Mouse (Mus musculus) kidney, adult 2 months (tissue): ENCODE results near the gene Dock7. TPM values are rescaled to one million over a fixed set of nuclear protein-coding genes. Genes with fewer than 3 reads are reported as not detected.

Experiments used
- DNase-seq: peaks from one replicate; pipeline ENCODE4 v3.0.0; 2021
- H3K27ac ChIP-seq: fragments of 200-500 bp; 2 replicates; pipeline ENCODE4 v1.5.1; 2012; ENCODE audit warnings: low read depth, low read length, control low read depth, inconsistent platforms; ENCODE audit not compliant: insufficient read depth
- H3K27me3 ChIP-seq: fragments of 200-500 bp; replicated peaks from 2 replicates; pipeline ENCODE4 v1.6.1; 2012; ENCODE audit warnings: mild to moderate bottlenecking, moderate library complexity, low read length, inconsistent platforms; ENCODE audit not compliant: control insufficient read depth, insufficient read depth
- H3K36me3 ChIP-seq: fragments of 200-500 bp; 2 replicates; pipeline ENCODE4 v1.6.1; 2012; ENCODE audit warnings: mild to moderate bottlenecking, moderate library complexity, low read length, inconsistent platforms; ENCODE audit not compliant: control insufficient read depth, insufficient read depth
- H3K4me1 ChIP-seq: fragments of 200-500 bp; 2 replicates; pipeline ENCODE4 v1.6.1; 2011; ENCODE audit warnings: low read length; ENCODE audit not compliant: control insufficient read depth, insufficient read depth
- H3K4me3 ChIP-seq: fragments of 200-500 bp; 2 replicates; pipeline ENCODE4 v1.5.1; 2011; ENCODE audit warnings: mild to moderate bottlenecking, low read depth, low read length, control low read depth; ENCODE audit not compliant: insufficient read depth
- CTCF ChIP-seq: fragments of 200-500 bp; conservative IDR thresholded peaks from 2 replicates; pipeline ENCODE4 v1.5.1; 2011; ENCODE audit warnings: low read depth, mild to moderate bottlenecking, control low read depth, low read length, moderate library complexity, mixed read lengths; ENCODE audit not compliant: insufficient read depth, insufficient read length
- POLR2A ChIP-seq: fragments of 200-500 bp; IDR thresholded peaks from one replicate; pipeline ENCODE4 v1.6.1; 2011; ENCODE audit warnings: low read depth, low read length, control low read depth
- WGBS: fragments of 180-500 bp; shearing (Covaris S2); methylation state at CpG from one replicate; pipeline ENCODE4 v1.1.7; 2018; 5-methylcytosine and 5-hydroxymethylcytosine counted together
- polyA plus RNA-seq: library from polyadenylated mRNA; depleted of rRNA; stranded (reverse); fragments of >200 nt; gene quantifications from 2 replicates; pipeline ENCODE4 v1.2.3, GENCODE M21; 2012

The Dock7 gene
- polyA plus RNA-seq, 1 experiment: 20.6 TPM

- H3K4me1 ChIP-seq: 0 out of 2 replicates have a peak, but pooled peaks cover 8% of the 10 kb centered on the region
- 33% methylated on average over 3 of the region's 3 CpGs for WGBS
- no peak for TF ChIP-seq POLR2A
- no peak for TF ChIP-seq CTCF
- no peaks in the 10 kb centered on the region for H3K27me3 ChIP-seq
- no peaks in the 10 kb centered on the region for H3K36me3 ChIP-seq
- no peak overlapping the region for H3K4me3 ChIP-seq
- H3K27ac ChIP-seq: no peak overlapping the region
- no peak for DNase-seq
Measured at GRCm38 (mm10) chr4:99091151-99091701, 29.5 kb downstream of the Dock7 start.

- no peak overlapping the region for H3K27ac ChIP-seq
- TF ChIP-seq POLR2A (no peak), CTCF (no peak)
- DNase-seq: no peak
Measured at GRCm38 (mm10) chr4:99087760-99088485, 32.8 kb downstream of the Dock7 start.

GRCm38 (mm10) chr4:99083862-99084261, 36.9 kb downstream of the Dock7 start:
- Histone ChIP-seq H3K4me3 (no peak overlapping the region), H3K27me3 (no peaks in the 10 kb centered on the region), H3K36me3 (no peaks in the 10 kb centered on the region), H3K27ac (no peak overlapping the region), H3K4me1 (no peaks in the 10 kb centered on the region)
- no peak for TF ChIP-seq CTCF
- no peak for DNase-seq
- WGBS: 73% methylated on average over 3 of the region's 3 CpGs

More at GRCm38 (mm10) chr4:99087760-99088485, 32.8 kb downstream of the Dock7 start:
- no peak overlapping the region for H3K4me3 ChIP-seq
- no peaks in the 10 kb centered on the region for H3K27me3 ChIP-seq
- 0 out of 2 replicates have a peak, but pooled peaks cover 3% of the 10 kb centered on the region for H3K4me1 ChIP-seq
- 83% methylated on average over 17 of the region's 17 CpGs for WGBS
- H3K36me3 ChIP-seq: no peaks in the 10 kb centered on the region

GRCm38 (mm10) chr4:99081169-99081568, 39.5 kb downstream of the Dock7 start:
- H3K36me3 ChIP-seq: no peaks in the 10 kb centered on the region; the same call in 1 of the 2 replicates
- H3K4me3 ChIP-seq: no peak overlapping the region
- H3K4me1 ChIP-seq: no peaks in the 10 kb centered on the region
- no peak for TF ChIP-seq POLR2A
- no peak for TF ChIP-seq CTCF
- DNase-seq: no peak
- no peaks in the 10 kb centered on the region for H3K27me3 ChIP-seq
- WGBS: 79% methylated on average over 1 of the region's 1 CpGs
- no peak overlapping the region for H3K27ac ChIP-seq

- Histone ChIP-seq H3K4me3 (no peak overlapping the region), H3K4me1 (no peaks in the 10 kb centered on the region), H3K27me3 (no peaks in the 10 kb centered on the region), H3K36me3 (no peaks in the 10 kb centered on the region; the same call in 1 of the 2 replicates), H3K27ac (no peak overlapping the region)
- no peak for DNase-seq
- WGBS: 93% methylated on average over 3 of the region's 3 CpGs
- no peak for TF ChIP-seq POLR2A
- TF ChIP-seq CTCF: no peak
Measured at GRCm38 (mm10) chr4:99078005-99078404, 42.7 kb downstream of the Dock7 start.

- Histone ChIP-seq H3K36me3 (no peaks in the 10 kb centered on the region; the same call in 1 of the 2 replicates), H3K4me1 (no peaks in the 10 kb centered on the region), H3K4me3 (no peak overlapping the region), H3K27ac (no peak overlapping the region), H3K27me3 (no peaks in the 10 kb centered on the region)
- 62% methylated on average over 6 of the region's 6 CpGs for WGBS
- TF ChIP-seq CTCF (peak; percentile 61; the same call in 1 of the 2 replicates), POLR2A (no peak)
- DNase-seq: peak; percentile 26
Measured at GRCm38 (mm10) chr4:99068806-99069205, 51.9 kb downstream of the Dock7 start.

GRCm38 (mm10) chr4:99064524-99064923, 56.2 kb downstream of the Dock7 start:
- H3K4me3 ChIP-seq: no peak overlapping the region
- H3K27ac ChIP-seq: no peak overlapping the region
- no peaks in the 10 kb centered on the region for H3K27me3 ChIP-seq
- peaks cover 3% of the 10 kb centered on the region; the same call in 1 of the 2 replicates for H3K36me3 ChIP-seq
- no peak for TF ChIP-seq POLR2A
- no peak for TF ChIP-seq CTCF
- 45% methylated on average over 5 of the region's 5 CpGs for WGBS
- peak; percentile 28 for DNase-seq
- H3K4me1 ChIP-seq: no peaks in the 10 kb centered on the region
